Mouse (Mus musculus): ENCODE data around the gene Tmtc1.

- TF ChIP-seq POLR2A (IDR thresholded peaks at IDR 0.05; ENCODE audit: borderline replicate concordance, low read depth, low read length), result no peak
- TF ChIP-seq CTCF (IDR thresholded peaks at IDR 0.05; ENCODE audit: low read depth, low read length), result no peak
These were observed 90.1 kb downstream of the Tmtc1 start for GRCm38 (mm10) chr6:148354151-148354508.

Data from bone marrow macrophage, adult 2 months (primary cell).